Mouse (Mus musculus): ENCODE results near the gene Tbc1d24.

- TF ChIP-seq CTCF (IDR thresholded peaks at IDR 0.05; ENCODE audit: low read depth, low read length) (no peak), EP300 (IDR thresholded peaks at IDR 0.05; ENCODE audit: insufficient read depth, low read depth, low read length) (no peak), POLR2A (IDR thresholded peaks at IDR 0.05; ENCODE audit: insufficient read depth, low read length) (no peak)
These were observed 21.4 kb upstream of the Tbc1d24 start for GRCm38 (mm10) chr17:24226721-24227120.
